Mouse (Mus musculus): ENCODE data around the gene Arhgap8. TPM values are rescaled to one million over a fixed set of nuclear protein-coding genes. Genes with fewer than 3 reads are reported as not detected.

Gene Arhgap8
- polyA plus RNA-seq, 1 experiment from 2014 or later: 0.39 TPM

DNA sequence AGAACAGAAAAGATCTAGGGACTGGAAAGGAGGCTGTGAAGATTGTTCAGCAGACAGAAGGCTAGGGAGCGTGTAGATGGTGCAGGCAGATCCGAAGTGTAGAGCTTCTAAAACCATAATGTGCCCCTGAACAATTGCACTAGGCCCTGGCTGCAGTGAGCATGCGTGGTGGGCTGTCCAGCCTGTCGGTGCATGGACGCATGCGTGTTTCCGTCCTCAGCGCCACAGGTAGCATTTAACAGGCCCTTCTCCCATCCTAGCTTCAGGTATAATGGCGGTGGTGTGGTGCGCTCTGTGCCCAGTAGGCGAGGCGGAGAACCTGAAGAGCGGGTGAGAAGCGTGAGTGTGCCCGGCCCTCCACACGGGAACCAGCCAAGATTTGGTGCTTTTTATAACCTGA is 65.0 kb downstream of the Arhgap8 start:
- Histone ChIP-seq H3K9ac (ENCODE audit: low read depth, low read length) (no peak overlapping the region), H3K36me3 (ENCODE audit: control insufficient read depth, insufficient read depth, low read length) (no peaks in the 10 kb centered on the region), H3K9me3 (replicated peaks; ENCODE audit: control insufficient read depth, low read length, poor library complexity, severe bottlenecking) (no peaks in the 10 kb centered on the region), H3K27ac (ENCODE audit: low read length) (no peak overlapping the region), H3K4me1 (ENCODE audit: control insufficient read depth, insufficient read depth, low read length) (no peaks in the 10 kb centered on the region), H3K27me3 (ENCODE audit: control insufficient read depth, insufficient read depth, low read depth, low read length) (no peaks in the 10 kb centered on the region), H3K4me3 (ENCODE audit: low read depth, low read length) (no peak overlapping the region), H3K4me2 (ENCODE audit: low read length) (no peak overlapping the region)
- no peak for ATAC-seq
- whole genome bisulfite sequencing: 97% methylated on average over 16 of the region's 16 CpGs

DNA sequence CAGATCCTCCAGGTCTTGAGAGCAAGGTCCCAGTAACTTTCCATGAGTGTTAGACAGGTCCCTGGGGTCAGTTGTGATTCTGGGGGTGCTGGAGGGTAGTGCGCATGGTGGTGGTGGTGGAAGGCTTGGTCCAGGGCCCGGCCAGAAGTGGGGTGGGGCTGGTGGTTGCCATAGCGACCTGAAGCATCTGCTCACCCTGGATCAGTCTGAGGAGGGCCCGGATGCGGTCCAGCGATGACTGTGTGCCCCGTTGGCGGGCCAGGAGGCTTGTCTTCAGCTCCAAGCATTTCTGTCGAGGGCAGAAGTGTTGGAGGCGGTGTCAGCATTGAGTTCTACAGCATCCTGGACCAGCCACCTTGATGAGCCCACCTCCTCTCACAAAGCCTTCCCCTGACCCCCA is 67.3 kb downstream of the Arhgap8 start:
- Histone ChIP-seq H3K4me2 (ENCODE audit: low read length) (no peak overlapping the region), H3K27ac (ENCODE audit: low read length) (no peak overlapping the region), H3K4me3 (ENCODE audit: low read depth, low read length) (no peak overlapping the region), H3K9ac (ENCODE audit: low read depth, low read length) (no peak overlapping the region), H3K9me3 (replicated peaks; ENCODE audit: control insufficient read depth, low read length, poor library complexity, severe bottlenecking) (no peaks in the 10 kb centered on the region), H3K4me1 (ENCODE audit: control insufficient read depth, insufficient read depth, low read length) (no peaks in the 10 kb centered on the region), H3K27me3 (ENCODE audit: control insufficient read depth, insufficient read depth, low read depth, low read length) (no peaks in the 10 kb centered on the region), H3K36me3 (ENCODE audit: control insufficient read depth, insufficient read depth, low read length) (no peaks in the 10 kb centered on the region)
- 59% methylated on average over 10 of the region's 10 CpGs for WGBS
- ATAC-seq: no peak

DNA sequence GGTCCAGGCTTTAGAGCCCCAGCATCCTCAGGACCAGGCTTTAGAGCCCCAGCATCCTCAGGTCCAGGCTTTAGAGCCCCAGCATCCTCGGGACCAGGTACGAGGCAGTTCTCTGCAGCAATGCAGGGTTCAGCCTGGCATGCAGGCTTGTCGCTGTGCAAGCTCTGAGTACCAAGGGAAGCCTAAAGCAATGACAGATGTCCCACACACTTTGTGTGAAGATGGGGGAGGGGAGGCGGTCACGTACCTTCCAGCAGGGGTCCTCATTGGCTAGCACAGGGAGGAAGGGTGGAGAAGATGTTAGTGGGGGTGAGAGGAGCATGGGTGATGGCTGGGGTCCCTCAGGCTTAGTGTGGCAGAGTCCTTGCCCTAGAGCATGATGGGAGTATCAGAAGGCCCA is 73.8 kb downstream of the Arhgap8 start:
- Histone ChIP-seq H3K9ac (ENCODE audit: low read depth, low read length) (no peak overlapping the region), H3K27ac (ENCODE audit: low read length) (no peak overlapping the region), H3K4me3 (ENCODE audit: low read depth, low read length) (no peak overlapping the region), H3K9me3 (replicated peaks; ENCODE audit: control insufficient read depth, low read length, poor library complexity, severe bottlenecking) (no peaks in the 10 kb centered on the region), H3K4me2 (ENCODE audit: low read length) (no peak overlapping the region), H3K27me3 (ENCODE audit: control insufficient read depth, insufficient read depth, low read depth, low read length) (no peaks in the 10 kb centered on the region), H3K4me1 (ENCODE audit: control insufficient read depth, insufficient read depth, low read length) (no peaks in the 10 kb centered on the region), H3K36me3 (ENCODE audit: control insufficient read depth, insufficient read depth, low read length) (peaks cover 8% of the 10 kb centered on the region)
- ATAC-seq: no peak
- WGBS: 76% methylated on average over 5 of the region's 5 CpGs

DNA sequence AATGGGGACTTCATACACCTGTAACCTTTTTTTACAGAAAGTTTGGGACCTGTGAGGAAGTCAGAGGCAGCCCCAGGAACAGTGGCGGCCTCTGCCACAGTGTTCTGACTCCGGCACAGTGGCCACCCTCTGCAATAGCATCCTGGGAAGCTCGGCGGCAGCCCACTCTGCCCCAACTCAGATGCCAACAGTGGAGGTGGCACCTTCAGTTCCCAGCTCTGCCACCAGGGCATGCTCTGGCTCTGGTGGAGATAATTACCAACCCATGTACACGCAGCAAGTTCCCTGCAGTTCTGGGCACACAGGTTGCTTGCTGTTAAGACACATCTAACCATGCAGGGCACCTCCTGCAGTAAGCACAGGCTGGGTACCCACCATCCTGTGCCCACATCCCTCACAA is 80.3 kb downstream of the Arhgap8 start:
- WGBS: 90% methylated on average over 5 of the region's 5 CpGs
- peaks cover 10% of the 10 kb centered on the region for H3K36me3 ChIP-seq (ENCODE audit: control insufficient read depth, insufficient read depth, low read length)

DNA sequence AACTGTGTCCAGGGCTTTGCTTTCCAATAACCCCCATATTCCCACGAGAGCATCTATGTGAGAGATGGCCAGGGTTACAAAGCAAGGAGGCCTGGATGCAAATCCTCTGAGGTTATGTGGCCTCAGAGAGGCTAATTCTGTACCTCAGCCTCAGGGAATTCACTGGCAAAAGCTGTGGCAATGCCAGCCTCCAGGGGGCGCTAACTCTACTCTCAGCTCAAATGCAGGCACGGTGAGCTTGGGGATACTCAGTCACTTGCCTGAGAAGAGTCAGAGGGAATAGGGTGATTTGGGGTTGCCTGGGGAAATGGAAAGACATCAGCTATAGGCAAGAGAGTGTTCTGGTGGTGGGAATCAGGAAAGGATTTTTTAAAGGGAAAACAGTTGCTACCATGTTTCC is 83.8 kb downstream of the Arhgap8 start:
- WGBS: 44% methylated on average over 3 of the region's 3 CpGs
- no peaks in the 10 kb centered on the region for H3K9me3 ChIP-seq (replicated peaks; ENCODE audit: control insufficient read depth, low read length, poor library complexity, severe bottlenecking)
- H3K27ac ChIP-seq (ENCODE audit: low read length): no peak overlapping the region
- H3K4me1 ChIP-seq (ENCODE audit: control insufficient read depth, insufficient read depth, low read length): no peaks in the 10 kb centered on the region
- H3K27me3 ChIP-seq (ENCODE audit: control insufficient read depth, insufficient read depth, low read depth, low read length): no peaks in the 10 kb centered on the region
- H3K4me3 ChIP-seq (ENCODE audit: low read depth, low read length): no peak overlapping the region
- H3K4me2 ChIP-seq (ENCODE audit: low read length): no peak overlapping the region
- no peak for ATAC-seq
- no peak overlapping the region for H3K9ac ChIP-seq (ENCODE audit: low read depth, low read length)
- peaks cover 7% of the 10 kb centered on the region for H3K36me3 ChIP-seq (ENCODE audit: control insufficient read depth, insufficient read depth, low read length)

More for the DNA sequence above, 80.3 kb downstream of the Arhgap8 start:
- Histone ChIP-seq H3K4me2 (ENCODE audit: low read length) (no peak overlapping the region), H3K4me1 (ENCODE audit: control insufficient read depth, insufficient read depth, low read length) (no peaks in the 10 kb centered on the region), H3K27me3 (ENCODE audit: control insufficient read depth, insufficient read depth, low read depth, low read length) (no peaks in the 10 kb centered on the region), H3K27ac (ENCODE audit: low read length) (no peak overlapping the region), H3K9ac (ENCODE audit: low read depth, low read length) (no peak overlapping the region), H3K4me3 (ENCODE audit: low read depth, low read length) (no peak overlapping the region), H3K9me3 (replicated peaks; ENCODE audit: control insufficient read depth, low read length, poor library complexity, severe bottlenecking) (no peaks in the 10 kb centered on the region)
- no peak for ATAC-seq

DNA sequence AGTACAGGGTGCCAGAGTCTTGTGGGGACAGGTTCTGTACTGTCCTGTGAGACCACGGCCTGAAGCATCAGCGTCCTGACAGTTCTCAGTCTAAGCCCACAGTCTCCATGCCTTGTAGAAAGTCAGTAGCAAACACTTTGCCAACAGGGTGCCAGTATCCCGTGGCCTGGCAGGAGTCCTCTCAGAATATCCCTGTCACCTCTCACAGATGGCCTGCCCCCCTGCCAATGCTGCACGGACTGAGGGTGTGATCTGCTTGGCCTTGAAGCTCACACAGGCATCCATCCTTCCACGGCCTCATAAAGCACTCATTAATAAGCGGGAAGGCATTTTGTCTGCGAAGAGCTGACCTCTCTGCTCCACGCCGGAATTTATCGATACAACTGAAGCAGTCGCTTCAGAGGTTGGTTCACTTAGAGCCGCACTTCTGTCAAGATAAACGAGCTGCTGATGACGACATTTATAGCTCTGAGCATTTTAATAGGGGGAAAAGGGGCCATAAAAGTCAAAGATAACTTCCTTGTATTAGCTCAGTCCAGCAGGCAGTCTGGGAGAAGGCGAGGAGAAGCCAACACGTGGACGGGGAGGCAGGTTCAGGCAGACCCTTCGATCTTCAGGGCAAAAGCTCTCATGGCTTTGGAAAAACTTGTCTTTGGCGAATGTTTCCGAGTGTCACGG is 89.6 kb downstream of the Arhgap8 start:
- WGBS: 73% methylated on average over 21 of the region's 21 CpGs
- Histone ChIP-seq H3K4me3 (ENCODE audit: low read depth, low read length) (no peak overlapping the region), H3K9ac (ENCODE audit: low read depth, low read length) (no peak overlapping the region), H3K4me2 (ENCODE audit: low read length) (no peak overlapping the region), H3K36me3 (ENCODE audit: control insufficient read depth, insufficient read depth, low read length) (peaks cover 4% of the 10 kb centered on the region; the same call in 1 of the 2 replicates), H3K27me3 (ENCODE audit: control insufficient read depth, insufficient read depth, low read depth, low read length) (no peaks in the 10 kb centered on the region), H3K27ac (ENCODE audit: low read length) (no peak overlapping the region), H3K4me1 (ENCODE audit: control insufficient read depth, insufficient read depth, low read length) (peaks cover 18% of the 10 kb centered on the region), H3K9me3 (replicated peaks; ENCODE audit: control insufficient read depth, low read length, poor library complexity, severe bottlenecking) (no peaks in the 10 kb centered on the region)
- ATAC-seq: no peak

DNA sequence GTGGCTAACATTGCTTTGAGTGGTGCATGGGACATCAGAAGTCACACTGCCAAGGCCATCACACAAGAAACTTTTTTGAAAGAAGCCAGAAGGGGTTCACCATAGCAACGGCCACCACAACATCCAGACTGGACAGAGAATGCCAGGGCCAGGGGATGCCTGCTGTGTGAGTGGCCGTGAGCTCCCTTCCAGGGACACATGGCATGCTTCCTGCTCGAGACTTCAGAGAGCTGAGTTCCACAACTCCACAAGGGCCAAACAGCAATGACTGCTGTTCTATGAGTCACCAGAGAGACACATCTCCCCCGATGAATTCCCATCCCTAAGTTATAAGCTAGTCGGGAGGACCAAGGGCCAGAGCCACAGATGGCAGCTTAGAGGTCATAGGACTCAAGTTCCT is 91.3 kb downstream of the Arhgap8 start:
- no peak for ATAC-seq

DNA sequence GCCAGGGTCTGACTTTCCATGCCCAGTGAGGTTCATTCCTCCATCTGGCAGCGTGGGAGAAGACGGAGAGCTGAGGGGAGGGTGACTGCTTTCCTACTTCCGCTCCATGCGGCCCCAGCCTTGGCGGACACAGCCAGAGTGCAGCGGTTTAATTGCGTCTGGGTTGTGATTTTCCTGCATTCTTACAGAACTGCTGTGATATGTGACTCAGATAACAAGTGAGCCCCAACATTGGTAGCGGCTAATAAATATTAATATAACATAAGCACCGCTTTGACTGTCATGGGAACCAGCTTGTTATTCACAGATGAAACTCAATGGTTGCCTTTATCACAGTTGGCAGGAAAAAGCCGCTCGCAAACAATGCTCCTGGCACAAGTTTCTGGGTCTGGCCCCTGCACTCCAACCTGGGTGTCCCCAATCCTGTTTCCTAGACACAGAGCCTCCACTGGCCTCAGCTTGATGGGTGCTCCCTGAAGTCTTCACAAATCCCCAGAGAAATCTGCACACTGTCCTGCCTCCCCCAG is 93.0 kb downstream of the Arhgap8 start:
- Histone ChIP-seq H3K9ac (ENCODE audit: low read depth, low read length) (no peak overlapping the region), H3K4me3 (ENCODE audit: low read depth, low read length) (no peak overlapping the region), H3K36me3 (ENCODE audit: control insufficient read depth, insufficient read depth, low read length) (no peaks in the 10 kb centered on the region), H3K27me3 (ENCODE audit: control insufficient read depth, insufficient read depth, low read depth, low read length) (no peaks in the 10 kb centered on the region), H3K4me1 (ENCODE audit: control insufficient read depth, insufficient read depth, low read length) (peaks cover 32% of the 10 kb centered on the region), H3K9me3 (replicated peaks; ENCODE audit: control insufficient read depth, low read length, poor library complexity, severe bottlenecking) (no peaks in the 10 kb centered on the region), H3K4me2 (ENCODE audit: low read length) (peak overlapping the region; percentile 27), H3K27ac (ENCODE audit: low read length) (peak overlapping the region; percentile 44)
- WGBS: 13% methylated on average over 11 of the region's 11 CpGs
- peak; percentile 76 for ATAC-seq

More for the DNA sequence above, 91.3 kb downstream of the Arhgap8 start:
- Histone ChIP-seq H3K36me3 (ENCODE audit: control insufficient read depth, insufficient read depth, low read length) (no peaks in the 10 kb centered on the region), H3K27me3 (ENCODE audit: control insufficient read depth, insufficient read depth, low read depth, low read length) (no peaks in the 10 kb centered on the region), H3K4me3 (ENCODE audit: low read depth, low read length) (no peak overlapping the region), H3K9me3 (replicated peaks; ENCODE audit: control insufficient read depth, low read length, poor library complexity, severe bottlenecking) (no peaks in the 10 kb centered on the region), H3K9ac (ENCODE audit: low read depth, low read length) (no peak overlapping the region), H3K27ac (ENCODE audit: low read length) (no peak overlapping the region), H3K4me1 (ENCODE audit: control insufficient read depth, insufficient read depth, low read length) (peaks cover 32% of the 10 kb centered on the region), H3K4me2 (ENCODE audit: low read length) (no peak overlapping the region)
- WGBS: 74% methylated on average over 5 of the region's 5 CpGs

DNA sequence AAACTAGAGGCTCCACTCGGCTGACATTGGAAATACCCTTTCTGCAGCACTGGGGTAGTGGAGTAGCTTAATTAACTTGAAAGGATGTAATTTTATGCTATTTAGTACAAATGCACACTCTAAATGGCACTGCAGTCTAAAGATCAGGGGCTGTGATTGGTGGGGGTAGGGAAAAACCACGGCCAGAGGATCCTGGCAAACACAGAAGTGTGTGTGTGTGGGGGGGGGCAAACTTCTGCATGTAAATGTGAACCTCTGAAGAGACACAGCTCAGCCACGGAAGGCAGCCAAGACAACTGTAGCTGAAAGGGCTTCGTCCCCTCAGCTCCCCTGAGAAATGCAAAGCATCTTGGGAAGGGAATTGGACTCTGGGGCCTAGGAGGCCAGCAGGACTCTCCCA is 95.3 kb downstream of the Arhgap8 start:
- Histone ChIP-seq H3K4me1 (ENCODE audit: control insufficient read depth, insufficient read depth, low read length) (peaks cover 40% of the 10 kb centered on the region), H3K27me3 (ENCODE audit: control insufficient read depth, insufficient read depth, low read depth, low read length) (no peaks in the 10 kb centered on the region), H3K27ac (ENCODE audit: low read length) (peak overlapping the region; percentile 56), H3K4me2 (ENCODE audit: low read length) (no peak overlapping the region), H3K9me3 (replicated peaks; ENCODE audit: control insufficient read depth, low read length, poor library complexity, severe bottlenecking) (no peaks in the 10 kb centered on the region), H3K4me3 (ENCODE audit: low read depth, low read length) (no peak overlapping the region), H3K36me3 (ENCODE audit: control insufficient read depth, insufficient read depth, low read length) (no peaks in the 10 kb centered on the region), H3K9ac (ENCODE audit: low read depth, low read length) (no peak overlapping the region)
- WGBS: 22% methylated on average over 4 of the region's 4 CpGs
- ATAC-seq: no peak

All from midbrain, embryonic 16.5 days (tissue).